Mouse (Mus musculus) G1E (cell line): Measurements from ENCODE around the gene Dnajc13.

Experiments
- CTCF ChIP-seq: IDR thresholded peaks from 2 replicates; pipeline ENCODE4 v1.5.1; 2012; ENCODE audit warnings: low read depth, low read length, inconsistent platforms, mixed read lengths
- TAL1 ChIP-seq: conservative IDR thresholded peaks from 2 replicates; pipeline ENCODE4 v1.6.1; 2012; ENCODE audit warnings: low read depth, low read length, inconsistent platforms, mixed read lengths

GRCm38 (mm10) chr9:104189657-104190056 lies 73.1 kb downstream of the Dnajc13 start:
- TF ChIP-seq CTCF (no peak), TAL1 (no peak)
